Mouse (Mus musculus): ENCODE measurements around the gene Tmem259. TPM values are rescaled to one million over a fixed set of nuclear protein-coding genes. Genes with fewer than 3 reads are reported as not detected.

Tmem259 gene
- polyA plus RNA-seq, 1 experiment from 2014 or later = 16.0 TPM

DNA sequence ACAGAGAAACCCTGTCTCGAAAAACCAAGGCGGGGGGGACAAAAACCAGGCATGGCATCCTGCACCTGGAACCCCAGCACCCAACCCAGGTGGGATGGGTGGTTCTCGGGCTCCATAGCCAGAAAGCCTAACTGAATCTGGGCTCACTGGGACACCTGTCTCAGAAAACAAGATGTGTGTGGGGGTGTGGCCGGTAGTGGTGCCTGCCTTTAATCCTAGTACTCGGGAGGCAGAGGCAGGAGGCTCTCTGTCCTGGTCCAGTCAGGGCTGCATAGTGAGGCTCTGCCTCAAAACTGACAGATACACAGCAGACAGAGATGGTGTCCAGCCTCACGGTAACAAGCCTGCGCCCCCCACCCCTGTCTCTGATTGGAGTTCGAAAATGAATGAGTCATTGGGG is 38.7 kb upstream of the Tmem259 start:
- ATAC-seq (ENCODE audit: low FRiP score, low read depth) = no peak
- Histone ChIP-seq H3K4me2 (replicated peaks) (no peak overlapping the region), H3K36me3 (peaks cover 15% of the 10 kb centered on the region; the same call in 1 of the 2 replicates), H3K27ac (no peak overlapping the region), H3K4me1 (peaks cover 23% of the 10 kb centered on the region), H3K4me3 (no peak overlapping the region), H3K9ac (no peak overlapping the region), H3K9me3 (no peaks in the 10 kb centered on the region), H3K27me3 (peaks cover 8% of the 10 kb centered on the region; the same call in 1 of the 2 replicates)
- WGBS = 93% methylated on average over 8 of the region's 8 CpGs

DNA sequence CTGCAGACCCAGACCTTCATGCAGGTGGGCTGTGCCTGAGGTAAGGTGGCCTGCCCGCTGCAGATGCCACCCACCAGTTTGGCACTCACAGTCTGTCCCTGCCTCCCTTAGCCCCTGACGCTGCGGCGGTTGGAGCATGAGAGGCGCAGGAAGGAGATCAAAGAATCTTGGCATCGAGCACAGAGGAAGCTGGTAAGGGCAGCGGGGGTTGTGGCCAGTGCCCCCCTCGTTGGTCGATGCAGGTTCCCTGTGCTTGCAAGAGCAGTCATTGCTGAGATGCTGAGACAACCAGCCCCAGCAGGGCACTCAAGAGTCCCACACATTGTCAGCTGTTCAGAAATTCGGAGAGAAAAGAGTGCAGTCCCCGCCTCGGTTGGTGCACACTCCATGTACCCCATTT is 38.0 kb upstream of the Tmem259 start:
- Histone ChIP-seq H3K27me3 (peaks cover 15% of the 10 kb centered on the region), H3K4me2 (replicated peaks) (no peak overlapping the region), H3K9ac (no peak overlapping the region), H3K4me1 (peaks cover 23% of the 10 kb centered on the region), H3K36me3 (peaks cover 15% of the 10 kb centered on the region; the same call in 1 of the 2 replicates), H3K4me3 (no peak overlapping the region), H3K9me3 (no peaks in the 10 kb centered on the region), H3K27ac (no peak overlapping the region)
- 91% methylated on average over 12 of the region's 12 CpGs for WGBS
- ATAC-seq (ENCODE audit: low FRiP score, low read depth) = no peak

DNA sequence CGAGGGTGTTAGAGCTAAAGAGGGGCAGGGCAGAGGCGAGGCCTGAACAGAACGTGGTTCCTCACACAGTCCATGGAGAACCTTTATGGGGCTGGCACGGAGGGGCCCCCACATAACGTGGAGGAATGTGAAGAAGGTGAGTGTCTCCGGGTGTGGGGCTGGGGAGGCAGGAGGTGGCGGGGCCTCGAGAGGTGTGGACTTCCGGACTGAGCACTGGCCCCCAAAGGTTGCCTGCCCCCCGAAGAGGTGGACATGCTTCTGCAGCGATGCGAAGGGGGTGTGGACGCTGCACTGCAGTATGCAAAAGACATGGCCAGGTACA is 37.2 kb upstream of the Tmem259 start:
- 89% methylated on average over 13 of the region's 13 CpGs for WGBS
- peaks cover 15% of the 10 kb centered on the region; the same call in 1 of the 2 replicates for H3K36me3 ChIP-seq
- H3K27me3 ChIP-seq = peaks cover 22% of the 10 kb centered on the region
- H3K9me3 ChIP-seq = no peaks in the 10 kb centered on the region
- peaks cover 23% of the 10 kb centered on the region for H3K4me1 ChIP-seq
- no peak overlapping the region for H3K27ac ChIP-seq
- no peak overlapping the region for H3K4me3 ChIP-seq
- no peak overlapping the region for H3K9ac ChIP-seq
- no peak for ATAC-seq (ENCODE audit: low FRiP score, low read depth)
- H3K4me2 ChIP-seq (replicated peaks) = no peak overlapping the region

DNA sequence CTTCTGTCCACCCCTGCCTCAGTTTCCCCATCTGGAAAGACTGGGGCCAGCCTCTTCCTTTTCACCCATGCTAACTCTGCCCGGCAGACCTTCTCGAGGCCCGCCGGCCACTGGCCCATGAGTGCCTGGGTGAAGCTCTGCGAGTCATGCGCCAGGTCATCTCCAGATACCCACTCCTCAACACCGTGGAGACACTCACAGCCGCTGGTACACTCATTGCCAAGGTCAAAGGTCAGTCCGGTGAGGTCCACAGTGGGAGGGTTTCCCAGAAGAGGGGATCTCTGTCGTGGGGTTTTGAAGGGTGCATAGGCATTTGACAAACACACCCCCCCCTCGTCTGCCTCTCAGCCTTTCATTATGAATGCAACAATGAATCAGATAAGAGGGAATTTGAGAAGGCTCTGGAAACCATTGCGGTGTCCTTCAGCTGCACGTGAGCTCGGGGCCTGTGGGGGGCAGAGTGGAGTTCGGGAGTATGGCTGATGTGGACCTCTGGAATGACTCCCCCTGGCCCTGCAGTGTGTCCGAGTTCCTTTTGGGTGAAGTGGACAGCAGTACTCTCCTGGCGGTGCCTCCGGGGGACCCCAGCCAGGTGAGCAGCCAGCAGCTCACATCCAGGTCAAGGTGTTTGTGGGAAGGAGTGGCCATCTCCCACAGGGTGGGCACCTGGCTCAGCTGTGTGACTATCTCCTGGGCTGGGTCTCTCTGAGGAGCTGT is 36.6 kb upstream of the Tmem259 start:
- Histone ChIP-seq H3K36me3 (peaks cover 15% of the 10 kb centered on the region; the same call in 1 of the 2 replicates), H3K9ac (peak overlapping the region; percentile 64; the same call in 1 of the 2 replicates), H3K4me3 (0 out of 2 replicates have a peak overlapping the region, but pooled peaks have one; percentile 34), H3K27me3 (peaks cover 27% of the 10 kb centered on the region), H3K4me2 (replicated peaks) (peak overlapping the region; percentile 57), H3K4me1 (peaks cover 23% of the 10 kb centered on the region), H3K27ac (no peak overlapping the region), H3K9me3 (no peaks in the 10 kb centered on the region)
- no peak for ATAC-seq (ENCODE audit: low FRiP score, low read depth)
- WGBS = 85% methylated on average over 18 of the region's 18 CpGs

DNA sequence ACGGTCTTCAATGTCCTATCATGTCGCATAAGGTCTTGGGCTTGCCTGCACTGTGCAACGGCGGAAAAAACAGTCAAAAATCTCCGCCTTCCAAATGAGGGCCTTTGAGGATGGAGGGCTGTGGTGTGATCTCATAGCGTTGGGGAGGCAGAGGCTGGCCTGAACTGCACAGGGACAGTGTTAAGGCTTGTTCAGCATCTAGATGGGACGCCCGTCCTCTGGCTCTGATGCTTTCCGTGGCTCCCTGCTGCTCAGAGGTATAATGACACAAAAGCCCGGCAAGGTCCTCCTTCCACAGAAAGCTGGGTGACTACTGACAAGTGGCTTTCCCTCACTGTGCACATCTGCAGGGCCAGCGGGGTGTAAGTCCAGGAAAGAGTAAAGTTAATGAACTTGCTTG is 36.1 kb upstream of the Tmem259 start:
- no peak for ATAC-seq (ENCODE audit: low FRiP score, low read depth)
- Histone ChIP-seq H3K27me3 (peaks cover 33% of the 10 kb centered on the region), H3K4me3 (peak overlapping the region; percentile 34), H3K27ac (peak overlapping the region; percentile 12; the same call in 1 of the 2 replicates), H3K4me1 (peaks cover 23% of the 10 kb centered on the region), H3K9me3 (no peaks in the 10 kb centered on the region), H3K4me2 (replicated peaks) (peak overlapping the region; percentile 57), H3K36me3 (peaks cover 15% of the 10 kb centered on the region; the same call in 1 of the 2 replicates), H3K9ac (peak overlapping the region; percentile 64)
- 22% methylated on average over 11 of the region's 11 CpGs for WGBS

DNA sequence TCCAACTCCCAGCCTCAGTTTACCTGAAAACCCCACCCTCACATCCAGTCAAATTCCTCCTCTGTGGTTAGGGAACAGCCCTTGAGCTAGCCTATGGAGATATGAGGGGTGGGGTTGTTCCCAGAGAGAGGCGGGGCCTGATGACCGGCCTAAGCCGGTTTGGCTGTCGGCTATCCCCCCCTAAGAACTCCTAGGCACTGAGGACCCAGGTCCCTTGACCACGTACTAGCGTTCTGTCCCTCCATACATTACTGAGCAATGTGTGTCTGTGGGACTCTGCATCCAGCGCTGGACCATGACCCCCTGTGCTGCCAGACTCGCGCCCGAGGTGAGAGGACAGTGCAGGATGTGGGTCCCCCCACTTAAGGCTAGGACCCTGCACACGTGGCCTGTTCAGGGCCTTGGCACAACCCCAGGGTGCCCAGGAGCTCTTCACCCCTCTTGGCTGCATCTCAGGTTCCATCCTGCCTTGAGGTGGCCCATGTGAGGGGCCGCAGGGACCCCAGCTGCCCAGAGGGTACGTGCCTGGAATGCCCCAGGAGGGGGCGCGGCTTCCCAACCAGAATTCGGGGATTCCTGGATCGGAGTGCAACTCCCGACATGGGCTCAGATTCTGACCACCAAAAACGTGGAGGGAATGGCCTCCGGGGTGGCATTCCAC is 35.5 kb upstream of the Tmem259 start:
- ATAC-seq (ENCODE audit: low FRiP score, low read depth) = peak; percentile 45
- Histone ChIP-seq H3K9me3 (no peaks in the 10 kb centered on the region), H3K9ac (peak overlapping the region; percentile 64), H3K4me3 (peak overlapping the region; percentile 34), H3K27ac (peak overlapping the region; percentile 12; the same call in 1 of the 2 replicates), H3K4me1 (peaks cover 23% of the 10 kb centered on the region), H3K4me2 (replicated peaks) (peak overlapping the region; percentile 57), H3K27me3 (peaks cover 39% of the 10 kb centered on the region), H3K36me3 (peaks cover 13% of the 10 kb centered on the region; the same call in 1 of the 2 replicates)
- 7% methylated on average over 20 of the region's 20 CpGs for WGBS

DNA sequence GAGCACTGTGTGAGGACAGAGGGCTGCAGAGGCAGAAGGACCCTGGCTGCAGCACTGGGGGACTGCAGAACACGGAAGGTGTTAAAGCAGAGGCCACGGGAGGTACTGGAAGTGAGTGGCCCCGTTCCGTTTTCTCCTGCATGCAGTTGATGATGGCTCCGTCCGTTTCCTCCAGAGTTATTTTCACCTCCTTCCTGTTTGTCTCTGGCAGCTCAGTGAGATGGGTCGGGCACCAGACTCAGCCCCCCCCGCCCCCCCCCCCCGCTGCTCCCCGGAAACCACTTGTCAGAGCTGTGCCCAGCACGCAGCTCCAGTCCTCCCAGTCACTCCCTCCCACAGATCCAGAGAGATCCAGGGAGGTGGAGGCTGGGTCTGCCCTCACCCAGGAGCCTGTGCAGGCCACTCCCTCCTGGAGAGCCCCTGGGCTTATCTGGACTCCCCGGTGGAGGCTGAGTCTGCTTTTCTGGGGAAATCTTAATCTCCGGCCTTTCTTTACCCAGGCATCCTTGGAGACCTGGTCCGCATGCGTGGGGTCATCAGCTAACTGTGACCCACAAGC is 34.7 kb upstream of the Tmem259 start:
- 7% methylated on average over 13 of the region's 15 CpGs for WGBS
- no peak for ATAC-seq (ENCODE audit: low FRiP score, low read depth)
- H3K4me3 ChIP-seq = peak overlapping the region; percentile 34; the same call in 1 of the 2 replicates

DNA sequence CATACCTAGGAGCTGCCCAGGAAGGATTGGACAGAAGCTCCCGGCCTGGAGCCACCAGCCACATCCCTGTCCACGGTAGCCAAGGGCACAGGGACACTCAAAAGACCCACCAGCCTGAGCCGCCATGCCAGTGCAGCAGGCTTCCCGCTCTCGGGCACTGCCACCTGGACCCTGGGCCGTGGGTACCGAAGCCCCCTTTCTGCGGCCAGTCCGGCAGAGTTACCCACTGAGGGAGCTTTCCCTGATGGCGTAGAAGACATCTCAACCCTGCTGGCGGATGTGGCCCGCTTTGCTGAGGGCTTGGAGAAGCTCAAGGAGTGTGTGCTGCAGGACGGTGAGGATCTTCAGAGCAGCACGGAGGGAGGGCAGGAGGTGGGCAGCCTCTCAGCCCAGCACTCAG is 33.6 kb upstream of the Tmem259 start:
- H3K36me3 ChIP-seq = peaks cover 9% of the 10 kb centered on the region; the same call in 1 of the 2 replicates
- peaks cover 57% of the 10 kb centered on the region for H3K27me3 ChIP-seq
- 80% methylated on average over 14 of the region's 14 CpGs for WGBS
- no peak overlapping the region for H3K27ac ChIP-seq
- no peak overlapping the region for H3K4me2 ChIP-seq (replicated peaks)
- H3K4me3 ChIP-seq = no peak overlapping the region
- no peaks in the 10 kb centered on the region for H3K9me3 ChIP-seq
- H3K4me1 ChIP-seq = peaks cover 34% of the 10 kb centered on the region
- ATAC-seq (ENCODE audit: low FRiP score, low read depth) = no peak
- no peak overlapping the region for H3K9ac ChIP-seq

More for the DNA sequence above, 34.7 kb upstream of the Tmem259 start:
- no peak overlapping the region for H3K27ac ChIP-seq
- H3K4me1 ChIP-seq = peaks cover 30% of the 10 kb centered on the region
- peaks cover 12% of the 10 kb centered on the region; the same call in 1 of the 2 replicates for H3K36me3 ChIP-seq
- peaks cover 47% of the 10 kb centered on the region for H3K27me3 ChIP-seq
- H3K9me3 ChIP-seq = no peaks in the 10 kb centered on the region
- H3K9ac ChIP-seq = peak overlapping the region; percentile 64; the same call in 1 of the 2 replicates
- peak overlapping the region; percentile 57 for H3K4me2 ChIP-seq (replicated peaks)

DNA sequence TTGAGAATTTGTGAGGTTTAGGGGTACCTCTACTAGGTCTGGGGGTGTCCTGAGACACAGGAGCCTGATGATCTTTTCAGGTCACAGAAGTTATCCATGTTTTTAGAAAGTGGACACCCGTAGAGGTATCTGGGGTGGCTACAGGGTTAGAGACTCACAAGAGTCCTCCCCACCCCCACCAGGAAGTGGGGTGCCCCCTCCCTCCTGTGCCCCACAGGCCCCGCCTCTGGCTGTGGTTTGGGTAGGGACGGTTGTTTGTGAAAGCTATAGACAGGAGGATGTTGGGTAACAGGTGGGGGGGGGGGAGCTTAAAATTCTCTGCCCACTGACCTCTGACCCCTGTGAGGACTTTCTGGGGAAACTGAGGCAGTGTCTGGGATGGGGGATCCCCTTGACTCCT is 33.2 kb upstream of the Tmem259 start:
- 57% methylated on average over 3 of the region's 3 CpGs for WGBS
- Histone ChIP-seq H3K9ac (no peak overlapping the region), H3K4me1 (peaks cover 34% of the 10 kb centered on the region), H3K36me3 (peaks cover 5% of the 10 kb centered on the region; the same call in 1 of the 2 replicates), H3K9me3 (no peaks in the 10 kb centered on the region), H3K4me3 (no peak overlapping the region), H3K4me2 (replicated peaks) (no peak overlapping the region), H3K27ac (no peak overlapping the region), H3K27me3 (peaks cover 61% of the 10 kb centered on the region)
- no peak for ATAC-seq (ENCODE audit: low FRiP score, low read depth)

DNA sequence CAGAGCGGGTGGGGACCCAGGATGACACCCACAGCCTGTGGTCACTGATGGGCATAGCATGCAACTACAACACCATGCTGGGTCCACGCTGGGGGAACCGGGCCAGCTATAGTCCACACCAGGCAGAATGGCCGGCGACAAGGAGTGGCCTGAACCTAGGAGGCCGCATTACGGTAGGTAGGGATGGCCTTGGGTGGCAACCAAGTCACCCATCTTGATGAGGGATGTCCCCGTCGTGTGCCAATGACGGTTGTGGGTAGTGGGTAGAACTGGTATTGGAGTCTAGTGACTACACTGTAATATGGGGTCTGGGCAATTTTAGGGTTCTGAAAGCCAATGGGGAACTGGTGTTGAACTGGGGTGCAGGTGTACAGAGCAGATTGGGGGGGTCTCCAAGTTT is 32.8 kb upstream of the Tmem259 start:
- no peak for ATAC-seq (ENCODE audit: low FRiP score, low read depth)
- Histone ChIP-seq H3K9me3 (no peaks in the 10 kb centered on the region), H3K27ac (no peak overlapping the region), H3K27me3 (peaks cover 65% of the 10 kb centered on the region), H3K9ac (no peak overlapping the region), H3K4me2 (replicated peaks) (no peak overlapping the region), H3K4me3 (no peak overlapping the region), H3K4me1 (peaks cover 34% of the 10 kb centered on the region), H3K36me3 (peaks cover under 1% of the 10 kb centered on the region; the same call in 1 of the 2 replicates)
- 86% methylated on average over 10 of the region's 10 CpGs for WGBS

DNA sequence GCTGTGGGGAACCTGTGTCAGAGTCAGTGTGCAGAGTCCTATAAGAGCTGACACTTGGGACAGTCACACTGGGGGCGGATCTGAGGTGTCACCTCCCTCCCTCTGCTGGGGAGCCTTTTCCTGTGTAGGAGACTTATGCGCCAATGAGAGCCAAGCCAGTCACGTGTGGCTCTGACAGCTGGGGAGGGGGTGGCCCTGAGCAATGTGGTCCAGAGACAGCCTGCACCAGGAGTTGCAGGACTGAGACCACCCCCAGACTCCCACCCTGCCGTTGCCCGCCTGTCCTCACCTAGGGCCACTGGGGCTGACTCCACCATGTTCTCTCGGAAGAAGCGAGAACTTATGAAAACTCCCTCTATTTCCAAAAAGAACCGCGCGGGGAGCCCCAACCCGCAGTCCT is 32.4 kb upstream of the Tmem259 start, which contains the start of gene Arhgap45:
TSS of gene Arhgap45 (plus strand) at position 143 of the 400 bp plus-strand sequence.
- Histone ChIP-seq H3K9me3 (no peaks in the 10 kb centered on the region), H3K9ac (no peak within 1 kb of the TSS; the same call in none of the 2 replicates), H3K4me3 (no peak within 1 kb of the TSS), H3K27ac (no peak within 1 kb of the TSS), H3K36me3 (no peaks in the 10 kb centered on the region), H3K27me3 (peaks cover 70% of the 10 kb centered on the region), H3K4me1 (peaks cover 34% of the 10 kb centered on the region), H3K4me2 (replicated peaks) (no peak within 1 kb of the TSS)
- 65% methylated on average over 11 of the region's 11 CpGs for WGBS
- ATAC-seq (ENCODE audit: low FRiP score, low read depth) = no peak

DNA sequence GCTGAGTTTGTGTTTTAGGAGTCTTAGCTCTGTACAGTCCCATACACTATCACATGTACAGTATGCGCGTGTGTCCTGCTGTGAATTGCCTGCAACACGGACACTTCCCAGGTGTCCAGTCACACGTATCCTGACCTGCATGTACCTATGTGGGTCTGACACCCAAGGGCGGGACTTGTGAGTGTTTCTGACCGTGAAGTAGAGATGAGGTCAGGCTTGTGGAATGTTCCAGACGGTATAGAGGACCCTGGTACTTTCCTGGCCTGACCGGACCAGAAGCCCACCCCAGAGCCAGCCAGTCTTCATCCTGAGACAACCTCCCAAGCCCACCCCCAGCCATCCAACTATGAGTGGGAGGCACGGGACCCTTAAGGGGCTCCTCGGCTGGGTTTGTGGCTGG is 31.5 kb upstream of the Tmem259 start:
- WGBS = 80% methylated on average over 10 of the region's 10 CpGs
- H3K4me3 ChIP-seq = no peak overlapping the region
- H3K4me2 ChIP-seq (replicated peaks) = no peak overlapping the region
- H3K4me1 ChIP-seq = peaks cover 32% of the 10 kb centered on the region
- no peak overlapping the region for H3K27ac ChIP-seq
- ATAC-seq (ENCODE audit: low FRiP score, low read depth) = no peak
- 0 out of 2 replicates have a peak, but pooled peaks cover 5% of the 10 kb centered on the region for H3K36me3 ChIP-seq
- no peak overlapping the region; the same call in none of the 2 replicates for H3K9ac ChIP-seq
- H3K9me3 ChIP-seq = peaks cover 7% of the 10 kb centered on the region
- peaks cover 70% of the 10 kb centered on the region for H3K27me3 ChIP-seq
